ENCODE assay signal across 9 mouse cellular contexts in genomic region chr7:81162345-81162744, GRCm38 (mm10). TPM values are rescaled to one million over a fixed set of nuclear protein-coding genes. Genes with fewer than 3 reads are reported as not detected.
DNase-seq lines count a peak whose midpoint lies in the region; ATAC-seq and TF ChIP-seq lines count a peak whose summit lies in the region.
"Had no signal": no experiment of that assay in that cellular context is flagged by ENCODE, and none has a peak within 500 bp of the region (broad histone marks: within the 10 kb centered on the region; RNA-seq: fewer than 3 reads in every experiment).

No protein-coding gene starts in this region.

- peak; percentile 69; the same call in 1 of the 2 replicates for TF ChIP-seq CTCF in spleen, adult 2 months (IDR thresholded peaks at IDR 0.05; ENCODE audit: extremely low read depth, insufficient read depth, insufficient read length, insufficient replicate concordance)

- no peak for TF ChIP-seq POLR2A in spleen, adult 2 months (IDR thresholded peaks at IDR 0.05; ENCODE audit: low read depth, low read length)

- no peaks in the 10 kb centered on the region for H3K27me3 ChIP-seq in forebrain, embryonic 11.5 days (ENCODE audit: control insufficient read depth, insufficient read depth, low read length)
- H3K27me3 ChIP-seq in forebrain, embryonic 15.5 days, result no peaks in the 10 kb centered on the region
- no peaks in the 10 kb centered on the region for H3K27me3 ChIP-seq in forebrain, embryonic 16.5 days (replicated peaks; ENCODE audit: control insufficient read depth, insufficient read depth, low read length)
- no peaks in the 10 kb centered on the region for H3K27me3 ChIP-seq in spleen, adult 2 months (ENCODE audit: control insufficient read depth, insufficient read depth, low read length)
- H3K27me3 ChIP-seq: midbrain, embryonic 12.5 days had no signal

- no peak overlapping the region for H3K27ac ChIP-seq in forebrain, embryonic 11.5 days (ENCODE audit: low read depth, low read length)
- no peak overlapping the region for H3K27ac ChIP-seq in forebrain, embryonic 15.5 days (replicated peaks)
- no peak overlapping the region for H3K27ac ChIP-seq in forebrain, embryonic 16.5 days (ENCODE audit: low read length)
- H3K27ac ChIP-seq in spleen, adult 2 months (ENCODE audit: insufficient read depth, low read length), result no peak overlapping the region
- H3K27ac ChIP-seq: midbrain, embryonic 12.5 days had no signal

- DNase-seq in forebrain, embryonic 11.5 days (ENCODE audit: low spot score), result peak; percentile 85
- DNase-seq in c-Kit-positive CD71-negative TER-119-negative erythroid progenitor cells, embryonic 14.5 days (ENCODE audit: low read depth), result peak; percentile 77
- peak; percentile 57 for DNase-seq in kidney, adult 11 months
- peak; percentile 60 to 64 for DNase-seq in left cerebral cortex, postnatal 36 days (ENCODE audit: low spot score in 2 of 2)
- DNase-seq in monocyte, adult 2 months (ENCODE audit: low read depth in 1 of 2, low spot score in 2 of 2), result peak; percentile 14 to 66
- peak; percentile 50 to 69 for DNase-seq in spleen, adult 2 months (ENCODE audit: low read depth in 1 of 2, low spot score in 2 of 2)

- H3K4me1 ChIP-seq in forebrain, embryonic 11.5 days (replicated peaks; ENCODE audit: control insufficient read depth, insufficient read depth, low read length), result no peaks in the 10 kb centered on the region
- H3K4me1 ChIP-seq in forebrain, embryonic 15.5 days, result no peaks in the 10 kb centered on the region
- H3K4me1 ChIP-seq in forebrain, embryonic 16.5 days (replicated peaks; ENCODE audit: control insufficient read depth, insufficient read depth, low read length), result no peaks in the 10 kb centered on the region
- no peaks in the 10 kb centered on the region for H3K4me1 ChIP-seq in spleen, adult 2 months (ENCODE audit: control insufficient read depth, insufficient read depth, insufficient read length)
- H3K4me1 ChIP-seq: midbrain, embryonic 12.5 days had no signal

- peak; percentile 49; the same call in 1 of the 2 replicates for ATAC-seq in forebrain, embryonic 11.5 days (replicated peaks; ENCODE audit: low FRiP score)
- ATAC-seq in forebrain, embryonic 15.5 days (replicated peaks), result no peak
- 0 out of 2 replicates have a peak, but pooled peaks have one; percentile 12 for ATAC-seq in forebrain, embryonic 16.5 days

- H3K4me3 ChIP-seq in forebrain, embryonic 11.5 days (ENCODE audit: low read depth, low read length), result no peak overlapping the region
- H3K4me3 ChIP-seq in forebrain, embryonic 15.5 days, result no peak overlapping the region
- no peak overlapping the region for H3K4me3 ChIP-seq in forebrain, embryonic 16.5 days (replicated peaks; ENCODE audit: low read length)
- no peak overlapping the region for H3K4me3 ChIP-seq in spleen, adult 2 months (ENCODE audit: extremely low read depth, insufficient read depth, insufficient read length)
- H3K4me3 ChIP-seq: midbrain, embryonic 12.5 days had no signal

- no peak overlapping the region for H3K9ac ChIP-seq in forebrain, embryonic 11.5 days (ENCODE audit: low read length)
- H3K9ac ChIP-seq in forebrain, embryonic 15.5 days (replicated peaks), result no peak overlapping the region
- no peak overlapping the region for H3K9ac ChIP-seq in forebrain, embryonic 16.5 days (replicated peaks; ENCODE audit: low read depth, low read length)
- H3K9ac ChIP-seq: midbrain, embryonic 12.5 days had no signal

- no peaks in the 10 kb centered on the region for H3K9me3 ChIP-seq in forebrain, embryonic 11.5 days (ENCODE audit: control insufficient read depth, low read length)
- H3K9me3 ChIP-seq in forebrain, embryonic 15.5 days, result no peaks in the 10 kb centered on the region
- H3K9me3 ChIP-seq in forebrain, embryonic 16.5 days (ENCODE audit: control insufficient read depth, low read length), result no peaks in the 10 kb centered on the region
- H3K9me3 ChIP-seq: midbrain, embryonic 12.5 days had no signal

- intact Hi-C loops in left cerebral cortex, postnatal 36 days (cut with DNase I), result loop anchor here (10.0 kb wide), 1 partner anchor 612 kb away; no protein-coding TSS in a partner anchor

- WGBS in forebrain, embryonic 11.5 days, result 39% methylated on average over 4 of the region's 4 CpGs
- WGBS in forebrain, embryonic 15.5 days, result 32% methylated on average over 4 of the region's 4 CpGs
- WGBS in forebrain, embryonic 16.5 days, result 35% methylated on average over 4 of the region's 4 CpGs
- WGBS in spleen, adult 2 months, result 36% methylated on average over 4 of the region's 4 CpGs

- no peak overlapping the region for H3K4me2 ChIP-seq in forebrain, embryonic 11.5 days (ENCODE audit: low read depth, low read length, severe bottlenecking)
- H3K4me2 ChIP-seq in forebrain, embryonic 15.5 days (replicated peaks), result no peak overlapping the region
- H3K4me2 ChIP-seq in forebrain, embryonic 16.5 days (ENCODE audit: low read length), result no peak overlapping the region
- H3K4me2 ChIP-seq: midbrain, embryonic 12.5 days had no signal

- no peaks in the 10 kb centered on the region for H3K36me3 ChIP-seq in forebrain, embryonic 11.5 days (ENCODE audit: control insufficient read depth, insufficient read depth, low read length)
- no peaks in the 10 kb centered on the region for H3K36me3 ChIP-seq in forebrain, embryonic 15.5 days
- no peaks in the 10 kb centered on the region for H3K36me3 ChIP-seq in forebrain, embryonic 16.5 days (ENCODE audit: control insufficient read depth, insufficient read depth)
- no peaks in the 10 kb centered on the region for H3K36me3 ChIP-seq in spleen, adult 2 months (ENCODE audit: control insufficient read depth, insufficient read depth, low read length)
- H3K36me3 ChIP-seq: midbrain, embryonic 12.5 days had no signal

RNA-seq across cellular contexts. Expression of gene Slc28a1, which starts 47.7 kb away (rescaled TPM):
- not detected in 2 replicates for polyA plus RNA-seq in forebrain, embryonic 11.5 days (2014; fragmentation: Nextera tagmentation; extraction: Ambion mirVana)
- not detected in 2 replicates for polyA plus RNA-seq in forebrain, embryonic 15.5 days (2015; fragmentation: Nextera tagmentation; extraction: Ambion mirVana)
- not detected in 2 replicates for polyA plus RNA-seq in forebrain, embryonic 16.5 days (2015; fragmentation: Nextera tagmentation; extraction: Ambion mirVana)
- under 1 TPM; 0.27 to 0.30 TPM for total RNA-seq in left cerebral cortex, postnatal 36 days (2021)
- 0.07 and 0.12 TPM in 2 replicates for polyA plus RNA-seq in spleen, adult 2 months (2012; rRNA removed)
- polyA plus RNA-seq: midbrain, embryonic 12.5 days had no signal

RNA-seq across cellular contexts. Expression of gene Pde8a, which starts 51.1 kb away (rescaled TPM):
- polyA plus RNA-seq in forebrain, embryonic 11.5 days (2014; fragmentation: Nextera tagmentation; extraction: Ambion mirVana), result 2.4 and 3.7 TPM in 2 replicates
- polyA plus RNA-seq in forebrain, embryonic 15.5 days (2015; fragmentation: Nextera tagmentation; extraction: Ambion mirVana), result 1.6 and 2.2 TPM in 2 replicates
- 2.1 and 2.3 TPM in 2 replicates for polyA plus RNA-seq in forebrain, embryonic 16.5 days (2015; fragmentation: Nextera tagmentation; extraction: Ambion mirVana)
- 1 to 10 TPM; 6.6 to 8.2 TPM for total RNA-seq in left cerebral cortex, postnatal 36 days (2021)
- polyA plus RNA-seq in spleen, adult 2 months (2012; rRNA removed), result 5.5 and 6.3 TPM in 2 replicates
